Mouse (Mus musculus) lung, embryonic 14.5 days (tissue): ENCODE measurements around the gene Spg20. TPM values are rescaled to one million over a fixed set of nuclear protein-coding genes. Genes with fewer than 3 reads are reported as not detected.

Experiments
- ATAC-seq: fragments of 200-750 bp; cut with Nextera tagmentation; 2 replicates; pipeline ENCODE4 v1.8.0; 2017; ENCODE audit warnings: mild to moderate bottlenecking, moderate TSS enrichment, moderate library complexity; ENCODE audit not compliant: insufficient read depth
- DNase-seq: peaks from one replicate; pipeline ENCODE4 v3.0.0-alpha.2; 2015
- H3K27ac ChIP-seq: fragments of 300-500 bp; sonication (generic); 2 replicates; pipeline ENCODE4 v1.5.1; 2014; ENCODE audit warnings: low read depth, mild to moderate bottlenecking, moderate library complexity
- H3K27me3 ChIP-seq: fragments of 300-500 bp; sonication (generic); 2 replicates; pipeline ENCODE4 v1.6.1; 2014; ENCODE audit warnings: low read length, control low read depth; ENCODE audit not compliant: insufficient read depth
- H3K36me3 ChIP-seq: fragments of 300-500 bp; sonication (generic); 2 replicates; pipeline ENCODE4 v1.6.1; 2014; ENCODE audit warnings: control low read depth; ENCODE audit not compliant: insufficient read depth
- H3K4me1 ChIP-seq: fragments of 300-500 bp; sonication (generic); 2 replicates; pipeline ENCODE4 v1.6.1; 2014; ENCODE audit warnings: antibody characterized with exemption, control low read depth; ENCODE audit not compliant: insufficient read depth
- H3K4me2 ChIP-seq: fragments of 300-500 bp; sonication (generic); 2 replicates; pipeline ENCODE4 v1.6.1; 2014; ENCODE audit warnings: mild to moderate bottlenecking
- H3K4me3 ChIP-seq: fragments of 300-500 bp; sonication (generic); 2 replicates; pipeline ENCODE4 v1.5.1; 2014; ENCODE audit warnings: low read depth, low read length
- H3K9ac ChIP-seq: fragments of 300-500 bp; sonication (generic); 2 replicates; pipeline ENCODE4 v1.6.1; 2014
- H3K9me3 ChIP-seq: fragments of 300-500 bp; sonication (generic); 2 replicates; pipeline ENCODE4 v1.6.1; 2016; ENCODE audit warnings: low read depth, low read length, control low read depth
- CTCF ChIP-seq: IDR thresholded peaks from 2 replicates; pipeline ENCODE4 v1.5.1; 2016; ENCODE audit warnings: antibody characterized with exemption, low read depth
- WGBS: fragments of 180-500 bp; shearing (Covaris S2); extraction: QIAGEN DNeasy Blood & Tissue Kit; methylation state at CpG from one replicate; pipeline ENCODE4 v1.1.7; 2014; 5-methylcytosine and 5-hydroxymethylcytosine counted together
- polyA plus RNA-seq: library from polyadenylated mRNA; unstranded; fragments of >200 nt; fragmentation: Nextera tagmentation; extraction: Ambion mirVana; gene quantifications from 2 replicates; pipeline ENCODE4 v1.2.1, GENCODE M21; 2014

Spg20 gene
- polyA plus RNA-seq, 1 experiment from 2014 or later: 45.9 TPM

- Histone ChIP-seq H3K36me3 (no peaks in the 10 kb centered on the region), H3K9me3 (no peaks in the 10 kb centered on the region), H3K27ac (no peak overlapping the region), H3K4me1 (no peaks in the 10 kb centered on the region), H3K4me3 (no peak overlapping the region), H3K27me3 (no peaks in the 10 kb centered on the region), H3K4me2 (no peak overlapping the region), H3K9ac (no peak overlapping the region)
- no peak for TF ChIP-seq CTCF
- 80% methylated on average over 6 of the region's 6 CpGs for WGBS
- ATAC-seq (no peak), DNase-seq (no peak)
Measured at GRCm38 (mm10) chr3:55074576-55075293, 37.2 kb upstream of the Spg20 start.

GRCm38 (mm10) chr3:55075294-55075648, 36.6 kb upstream of the Spg20 start:
- DNase-seq: no peak

GRCm38 (mm10) chr3:55078233-55078632, 33.7 kb upstream of the Spg20 start:
- no peak for ATAC-seq
- H3K27ac ChIP-seq: no peak overlapping the region
- H3K27me3 ChIP-seq: no peaks in the 10 kb centered on the region
- TF ChIP-seq CTCF: no peak
- no peak overlapping the region for H3K4me2 ChIP-seq
- H3K9me3 ChIP-seq: no peaks in the 10 kb centered on the region
- no peak overlapping the region for H3K4me3 ChIP-seq
- no peaks in the 10 kb centered on the region for H3K36me3 ChIP-seq
- WGBS: 64% methylated on average over 6 of the region's 6 CpGs
- no peak for DNase-seq
- H3K9ac ChIP-seq: no peak overlapping the region
- H3K4me1 ChIP-seq: no peaks in the 10 kb centered on the region

More at GRCm38 (mm10) chr3:55075294-55075648, 36.6 kb upstream of the Spg20 start:
- no peaks in the 10 kb centered on the region for H3K9me3 ChIP-seq
- no peaks in the 10 kb centered on the region for H3K27me3 ChIP-seq
- H3K4me2 ChIP-seq: no peak overlapping the region
- WGBS: 61% methylated on average over 3 of the region's 3 CpGs
- H3K4me3 ChIP-seq: no peak overlapping the region
- H3K27ac ChIP-seq: no peak overlapping the region
- no peaks in the 10 kb centered on the region for H3K4me1 ChIP-seq
- no peak for TF ChIP-seq CTCF
- no peaks in the 10 kb centered on the region for H3K36me3 ChIP-seq
- no peak overlapping the region for H3K9ac ChIP-seq
- no peak for ATAC-seq

- ATAC-seq (peak; percentile 28; the same call in 1 of the 2 replicates), DNase-seq (no peak)
- no peak for TF ChIP-seq CTCF
- Histone ChIP-seq H3K4me2 (no peak overlapping the region), H3K9me3 (no peaks in the 10 kb centered on the region), H3K9ac (no peak overlapping the region), H3K36me3 (no peaks in the 10 kb centered on the region), H3K27me3 (no peaks in the 10 kb centered on the region), H3K27ac (no peak overlapping the region), H3K4me1 (no peaks in the 10 kb centered on the region), H3K4me3 (no peak overlapping the region)
- WGBS: 61% methylated on average over 8 of the region's 8 CpGs
Measured at GRCm38 (mm10) chr3:55079619-55080018, 32.3 kb upstream of the Spg20 start.

GRCm38 (mm10) chr3:55080055-55080454, 31.9 kb upstream of the Spg20 start:
- Histone ChIP-seq H3K4me1 (no peaks in the 10 kb centered on the region), H3K36me3 (no peaks in the 10 kb centered on the region), H3K4me3 (no peak overlapping the region), H3K9ac (no peak overlapping the region), H3K4me2 (no peak overlapping the region), H3K9me3 (no peaks in the 10 kb centered on the region), H3K27me3 (no peaks in the 10 kb centered on the region), H3K27ac (no peak overlapping the region)
- DNase-seq (peak; percentile 93), ATAC-seq (peak; percentile 92)
- 14% methylated on average over 6 of the region's 6 CpGs for WGBS
- TF ChIP-seq CTCF: peak; percentile 97

- Histone ChIP-seq H3K27me3 (no peaks in the 10 kb centered on the region), H3K9ac (no peak overlapping the region), H3K4me1 (no peaks in the 10 kb centered on the region), H3K4me2 (no peak overlapping the region), H3K27ac (no peak overlapping the region), H3K36me3 (no peaks in the 10 kb centered on the region), H3K4me3 (no peak overlapping the region), H3K9me3 (no peaks in the 10 kb centered on the region)
- no peak for DNase-seq
- no peak for TF ChIP-seq CTCF
- 51% methylated on average over 6 of the region's 6 CpGs for WGBS
- no peak for ATAC-seq
Measured at GRCm38 (mm10) chr3:55084781-55085180, 27.1 kb upstream of the Spg20 start.

GRCm38 (mm10) chr3:55085716-55086115, 26.2 kb upstream of the Spg20 start:
- no peak overlapping the region for H3K4me3 ChIP-seq
- H3K9ac ChIP-seq: no peak overlapping the region
- no peaks in the 10 kb centered on the region for H3K36me3 ChIP-seq
- 39% methylated on average over 3 of the region's 3 CpGs for WGBS
- ATAC-seq (no peak), DNase-seq (no peak)
- H3K27me3 ChIP-seq: no peaks in the 10 kb centered on the region
- no peaks in the 10 kb centered on the region for H3K9me3 ChIP-seq
- no peak overlapping the region for H3K4me2 ChIP-seq
- no peak overlapping the region for H3K27ac ChIP-seq
- no peaks in the 10 kb centered on the region for H3K4me1 ChIP-seq
- no peak for TF ChIP-seq CTCF

GRCm38 (mm10) chr3:55086948-55087347, 25.0 kb upstream of the Spg20 start:
- H3K9ac ChIP-seq: no peak overlapping the region
- H3K4me1 ChIP-seq: no peaks in the 10 kb centered on the region
- 72% methylated on average over 5 of the region's 5 CpGs for WGBS
- H3K27ac ChIP-seq: no peak overlapping the region
- no peaks in the 10 kb centered on the region for H3K36me3 ChIP-seq
- ATAC-seq (no peak), DNase-seq (no peak)
- no peak for TF ChIP-seq CTCF
- no peak overlapping the region for H3K4me3 ChIP-seq
- H3K4me2 ChIP-seq: no peak overlapping the region
- no peaks in the 10 kb centered on the region for H3K27me3 ChIP-seq
- H3K9me3 ChIP-seq: no peaks in the 10 kb centered on the region
